Mouse (Mus musculus): ENCODE data around the gene Maml2. TPM values are rescaled to one million over a fixed set of nuclear protein-coding genes. Genes with fewer than 3 reads are reported as not detected.

Maml2 gene
- polyA plus RNA-seq, 1 experiment from 2014 or later = 6.2 TPM

DNA sequence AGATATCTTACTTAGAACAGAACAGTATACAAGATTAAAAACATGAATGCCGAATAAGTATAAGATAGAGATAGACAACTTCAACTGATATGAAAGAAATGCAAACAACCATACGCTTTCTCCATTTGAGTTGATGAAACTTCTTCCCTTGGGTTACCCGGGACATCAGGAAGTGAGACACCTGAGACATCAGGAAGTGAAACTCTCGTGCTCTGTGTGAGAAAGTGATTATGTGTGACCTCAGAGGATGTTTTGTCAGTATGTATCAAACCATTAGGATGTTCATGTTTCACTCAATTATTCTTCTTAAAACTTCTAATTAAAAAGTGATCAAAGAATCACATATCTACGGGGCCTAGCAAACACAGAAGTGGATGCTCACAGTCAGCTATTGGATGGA is 257.0 kb downstream of the Maml2 start:
- Histone ChIP-seq H3K4me1 (replicated peaks) (no peaks in the 10 kb centered on the region), H3K9ac (no peak overlapping the region), H3K27ac (no peak overlapping the region), H3K4me3 (replicated peaks) (no peak overlapping the region), H3K4me2 (replicated peaks) (no peak overlapping the region), H3K36me3 (no peaks in the 10 kb centered on the region), H3K9me3 (no peaks in the 10 kb centered on the region), H3K27me3 (replicated peaks) (no peaks in the 10 kb centered on the region)
- 85% methylated on average over 5 of the region's 5 CpGs for WGBS
- no peak for ATAC-seq

GRCm38 (mm10) chr9:13555973-13556481 is 258.3 kb downstream of the Maml2 start:
- no peaks in the 10 kb centered on the region for H3K36me3 ChIP-seq
- WGBS = 80% methylated on average over 8 of the region's 8 CpGs
- no peaks in the 10 kb centered on the region for H3K9me3 ChIP-seq
- ATAC-seq = no peak
- H3K27ac ChIP-seq = no peak overlapping the region
- H3K9ac ChIP-seq = no peak overlapping the region
- no peak overlapping the region for H3K4me2 ChIP-seq (replicated peaks)
- no peak overlapping the region for H3K4me3 ChIP-seq (replicated peaks)
- H3K4me1 ChIP-seq (replicated peaks) = no peaks in the 10 kb centered on the region
- H3K27me3 ChIP-seq (replicated peaks) = no peaks in the 10 kb centered on the region

DNA sequence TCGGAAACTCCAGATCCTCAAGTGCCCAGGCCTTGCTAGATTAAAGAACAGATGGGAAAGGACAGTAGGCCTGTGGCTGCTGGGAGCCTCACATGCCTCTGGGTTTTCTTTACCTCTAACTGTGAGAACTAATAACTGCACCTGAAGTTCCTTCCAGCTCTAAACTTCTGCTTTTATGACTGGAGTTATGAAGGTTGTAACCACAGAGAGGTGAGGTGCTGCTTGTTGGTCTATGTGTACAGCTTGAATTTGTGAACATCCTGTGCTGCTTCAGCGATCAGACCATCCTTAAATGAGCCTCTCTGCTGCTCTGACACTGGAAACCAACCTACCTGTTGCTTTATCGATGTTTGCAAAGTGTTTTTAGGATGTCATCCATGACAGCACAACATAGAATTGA is 258.9 kb downstream of the Maml2 start:
- Histone ChIP-seq H3K27ac (no peak overlapping the region), H3K4me2 (replicated peaks) (no peak overlapping the region), H3K4me3 (replicated peaks) (no peak overlapping the region), H3K4me1 (replicated peaks) (no peaks in the 10 kb centered on the region), H3K9me3 (no peaks in the 10 kb centered on the region), H3K9ac (no peak overlapping the region), H3K27me3 (replicated peaks) (no peaks in the 10 kb centered on the region), H3K36me3 (no peaks in the 10 kb centered on the region)
- ATAC-seq = no peak
- 86% methylated on average over 3 of the region's 3 CpGs for WGBS

GRCm38 (mm10) chr9:13558811-13559372 is 261.1 kb downstream of the Maml2 start:
- no peaks in the 10 kb centered on the region for H3K36me3 ChIP-seq
- no peaks in the 10 kb centered on the region for H3K9me3 ChIP-seq
- no peaks in the 10 kb centered on the region for H3K27me3 ChIP-seq (replicated peaks)
- 29% methylated on average over 4 of the region's 4 CpGs for WGBS
- H3K4me2 ChIP-seq (replicated peaks) = no peak overlapping the region
- no peak for ATAC-seq
- no peak overlapping the region for H3K4me3 ChIP-seq (replicated peaks)
- peaks cover 7% of the 10 kb centered on the region; the same call in 1 of the 2 replicates for H3K4me1 ChIP-seq (replicated peaks)
- no peak overlapping the region for H3K9ac ChIP-seq
- H3K27ac ChIP-seq = no peak overlapping the region

DNA sequence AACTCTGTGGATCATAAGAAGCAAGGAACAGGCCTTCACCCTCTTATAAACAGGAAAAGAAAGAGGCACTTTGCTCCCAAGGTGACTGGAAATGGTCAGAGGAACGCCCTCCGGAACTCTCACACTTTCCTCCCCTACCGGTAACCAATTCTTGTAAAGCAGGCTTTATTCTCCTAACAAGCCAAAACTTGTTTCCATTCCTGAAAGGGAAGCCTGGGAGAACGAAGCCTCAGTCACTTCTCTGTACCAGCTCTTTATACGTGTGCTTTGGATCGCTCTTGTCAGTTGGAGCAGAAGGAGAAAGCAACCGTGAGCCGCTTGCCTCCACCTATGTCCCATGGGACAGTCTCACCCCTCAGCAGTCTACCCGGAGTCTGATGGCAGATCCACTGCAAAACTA is 262.9 kb downstream of the Maml2 start:
- H3K4me1 ChIP-seq (replicated peaks) = peaks cover 9% of the 10 kb centered on the region; the same call in 1 of the 2 replicates
- H3K4me2 ChIP-seq (replicated peaks) = no peak overlapping the region
- H3K27ac ChIP-seq = no peak overlapping the region
- no peak overlapping the region for H3K4me3 ChIP-seq (replicated peaks)
- no peak for ATAC-seq
- H3K9me3 ChIP-seq = no peaks in the 10 kb centered on the region
- H3K27me3 ChIP-seq (replicated peaks) = no peaks in the 10 kb centered on the region
- H3K36me3 ChIP-seq = no peaks in the 10 kb centered on the region
- 83% methylated on average over 9 of the region's 9 CpGs for WGBS
- H3K9ac ChIP-seq = no peak overlapping the region

GRCm38 (mm10) chr9:13561335-13561734 is 263.6 kb downstream of the Maml2 start:
- no peak overlapping the region for H3K4me3 ChIP-seq (replicated peaks)
- no peaks in the 10 kb centered on the region for H3K9me3 ChIP-seq
- no peak overlapping the region for H3K27ac ChIP-seq
- H3K27me3 ChIP-seq (replicated peaks) = no peaks in the 10 kb centered on the region
- no peak for ATAC-seq
- H3K9ac ChIP-seq = no peak overlapping the region
- H3K4me2 ChIP-seq (replicated peaks) = no peak overlapping the region
- peaks cover 9% of the 10 kb centered on the region; the same call in 1 of the 2 replicates for H3K4me1 ChIP-seq (replicated peaks)
- WGBS = 76% methylated on average over 1 of the region's 1 CpGs
- no peaks in the 10 kb centered on the region for H3K36me3 ChIP-seq

DNA sequence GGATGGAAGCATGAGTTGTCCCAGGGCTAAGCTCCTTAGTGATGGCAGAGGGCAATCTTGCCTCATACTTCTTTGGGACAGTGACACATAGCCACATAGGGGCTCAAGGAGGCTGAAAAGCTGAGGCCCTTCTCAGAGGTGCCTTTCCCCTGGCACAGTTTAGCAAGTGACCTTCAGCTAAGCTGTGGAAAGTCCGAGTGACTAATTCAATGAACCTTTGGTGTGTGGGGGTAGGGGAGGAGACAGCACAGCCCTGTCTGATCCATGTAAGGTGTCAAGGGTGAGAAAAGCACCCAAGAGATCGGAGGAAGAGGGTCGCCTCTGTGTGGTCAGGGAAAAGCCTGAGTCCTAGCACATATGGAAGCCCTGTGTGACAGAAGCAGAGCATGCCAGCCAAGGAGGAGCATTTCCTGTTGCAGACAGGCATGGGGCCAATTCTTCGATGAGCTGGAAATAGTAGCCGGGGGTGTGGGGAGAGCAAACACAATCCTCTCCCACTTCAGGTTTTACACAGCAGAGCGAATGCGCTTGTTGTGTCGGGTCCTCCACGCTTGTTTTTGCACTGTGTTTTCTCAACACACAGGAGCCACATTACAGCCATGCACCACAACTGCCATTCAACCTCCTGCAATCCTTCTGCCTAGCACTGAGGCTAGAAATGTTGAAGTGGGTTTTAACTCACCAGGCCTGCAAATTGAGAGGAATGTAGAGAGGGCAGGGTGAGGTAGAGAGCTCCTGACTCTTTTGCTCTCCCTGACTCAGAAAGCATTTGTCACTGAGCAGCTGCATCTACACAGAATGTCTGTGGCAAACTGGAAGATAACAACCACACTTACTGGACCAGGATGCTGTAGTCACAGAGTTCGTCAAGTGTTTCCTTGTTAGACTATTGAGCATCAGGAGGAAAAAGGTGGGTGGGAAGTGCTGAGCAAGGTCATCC is 266.0 kb downstream of the Maml2 start:
- Histone ChIP-seq H3K4me3 (replicated peaks) (no peak overlapping the region), H3K36me3 (no peaks in the 10 kb centered on the region), H3K27me3 (replicated peaks) (no peaks in the 10 kb centered on the region), H3K4me1 (replicated peaks) (peaks cover 9% of the 10 kb centered on the region; the same call in 1 of the 2 replicates), H3K27ac (no peak overlapping the region), H3K9me3 (no peaks in the 10 kb centered on the region), H3K4me2 (replicated peaks) (no peak overlapping the region), H3K9ac (0 out of 2 replicates have a peak overlapping the region, but pooled peaks have one; percentile 3)
- 55% methylated on average over 10 of the region's 10 CpGs for WGBS
- ATAC-seq = no peak

DNA sequence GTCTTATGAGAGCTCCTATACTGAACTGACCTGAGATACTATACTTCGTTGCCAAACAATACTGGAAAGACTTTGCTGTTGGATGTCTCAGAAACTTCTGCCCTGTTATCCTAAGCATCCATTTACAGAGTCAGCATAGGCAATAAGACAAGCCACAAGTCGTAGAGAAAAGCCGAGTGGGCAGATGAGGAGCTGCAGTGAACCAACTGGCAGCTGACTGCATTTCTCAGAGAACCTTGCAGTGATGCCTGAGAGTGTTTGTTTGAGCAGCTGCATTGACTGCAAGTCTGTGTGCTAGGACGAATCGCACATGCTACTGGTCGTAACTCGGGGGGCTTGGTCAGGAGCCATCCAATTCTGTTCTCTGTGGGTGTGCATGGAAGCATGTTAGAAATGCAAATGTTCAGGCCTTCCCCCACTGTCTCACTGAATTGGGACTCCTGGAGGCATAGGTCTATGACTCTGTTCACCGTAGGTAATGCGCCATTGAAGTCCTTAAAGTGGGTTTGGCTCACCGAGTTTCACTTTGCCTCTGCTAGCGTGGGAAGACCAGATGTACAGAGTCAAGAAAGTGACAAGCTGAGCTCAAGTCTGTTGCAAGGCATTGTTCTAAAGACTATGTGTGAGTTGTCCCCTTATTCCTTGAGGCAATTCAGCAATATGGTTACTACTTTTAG is 267.7 kb downstream of the Maml2 start:
- no peaks in the 10 kb centered on the region for H3K36me3 ChIP-seq
- H3K4me2 ChIP-seq (replicated peaks) = no peak overlapping the region
- H3K4me1 ChIP-seq (replicated peaks) = peaks cover 9% of the 10 kb centered on the region; the same call in 1 of the 2 replicates
- no peak for ATAC-seq
- no peaks in the 10 kb centered on the region for H3K27me3 ChIP-seq (replicated peaks)
- H3K9me3 ChIP-seq = no peaks in the 10 kb centered on the region
- H3K9ac ChIP-seq = no peak overlapping the region
- H3K4me3 ChIP-seq (replicated peaks) = no peak overlapping the region
- WGBS = 73% methylated on average over 11 of the region's 11 CpGs
- no peak overlapping the region for H3K27ac ChIP-seq

GRCm38 (mm10) chr9:13566154-13566885 is 268.6 kb downstream of the Maml2 start:
- H3K27ac ChIP-seq = no peak overlapping the region
- H3K4me2 ChIP-seq (replicated peaks) = no peak overlapping the region
- 85% methylated on average over 5 of the region's 5 CpGs for WGBS
- no peaks in the 10 kb centered on the region for H3K27me3 ChIP-seq (replicated peaks)
- no peaks in the 10 kb centered on the region for H3K9me3 ChIP-seq
- ATAC-seq = no peak
- H3K9ac ChIP-seq = no peak overlapping the region
- H3K36me3 ChIP-seq = no peaks in the 10 kb centered on the region
- H3K4me1 ChIP-seq (replicated peaks) = peaks cover 9% of the 10 kb centered on the region; the same call in 1 of the 2 replicates
- H3K4me3 ChIP-seq (replicated peaks) = no peak overlapping the region

DNA sequence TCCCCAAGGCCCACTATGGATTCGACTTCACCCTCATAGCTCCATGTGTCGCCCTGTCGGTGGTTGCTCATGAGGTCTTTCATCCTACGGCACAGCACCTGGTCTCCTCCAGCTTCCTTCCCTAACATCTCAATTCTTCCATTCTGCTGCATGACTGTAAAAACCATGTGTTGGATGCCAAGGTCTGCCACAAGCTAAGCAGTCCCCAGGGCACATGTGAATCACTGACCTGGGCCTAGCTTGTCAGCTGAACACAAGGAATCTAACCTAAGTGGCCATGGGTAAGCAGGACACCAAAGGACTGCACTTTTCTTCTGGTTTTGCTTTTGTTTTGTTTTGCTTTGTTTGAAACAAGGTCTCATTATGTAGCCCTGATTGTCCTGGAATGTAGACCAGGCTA is 271.3 kb downstream of the Maml2 start:
- WGBS = 93% methylated on average over 4 of the region's 4 CpGs
- no peak overlapping the region for H3K27ac ChIP-seq
- H3K9me3 ChIP-seq = no peaks in the 10 kb centered on the region
- ATAC-seq = no peak
- 0 out of 2 replicates have a peak, but pooled peaks cover under 1% of the 10 kb centered on the region for H3K4me1 ChIP-seq (replicated peaks)
- H3K4me3 ChIP-seq (replicated peaks) = no peak overlapping the region
- H3K9ac ChIP-seq = no peak overlapping the region
- no peaks in the 10 kb centered on the region for H3K36me3 ChIP-seq
- no peaks in the 10 kb centered on the region for H3K27me3 ChIP-seq (replicated peaks)
- H3K4me2 ChIP-seq (replicated peaks) = no peak overlapping the region

GRCm38 (mm10) chr9:13572847-13573246 is 275.1 kb downstream of the Maml2 start:
- Histone ChIP-seq H3K4me3 (replicated peaks) (no peak overlapping the region), H3K4me2 (replicated peaks) (no peak overlapping the region), H3K36me3 (no peaks in the 10 kb centered on the region), H3K27ac (no peak overlapping the region), H3K27me3 (replicated peaks) (no peaks in the 10 kb centered on the region), H3K9me3 (no peaks in the 10 kb centered on the region), H3K4me1 (replicated peaks) (no peaks in the 10 kb centered on the region), H3K9ac (no peak overlapping the region)
- ATAC-seq = no peak
- 95% methylated on average over 3 of the region's 3 CpGs for WGBS

GRCm38 (mm10) chr9:13574059-13574458 is 276.3 kb downstream of the Maml2 start:
- Histone ChIP-seq H3K36me3 (no peaks in the 10 kb centered on the region), H3K4me1 (replicated peaks) (no peaks in the 10 kb centered on the region), H3K4me2 (replicated peaks) (no peak overlapping the region), H3K4me3 (replicated peaks) (no peak overlapping the region), H3K9ac (no peak overlapping the region), H3K27me3 (replicated peaks) (no peaks in the 10 kb centered on the region), H3K27ac (no peak overlapping the region), H3K9me3 (no peaks in the 10 kb centered on the region)
- ATAC-seq = no peak
- WGBS = 69% methylated on average over 5 of the region's 5 CpGs

Data from intestine, embryonic 15.5 days (tissue).